Mouse (Mus musculus) heart, adult 2 months (tissue): ENCODE measurements around the gene Pcdh19. TPM values are rescaled to one million over a fixed set of nuclear protein-coding genes. Genes with fewer than 3 reads are reported as not detected.
A peak's percentile ranks its signal among the peaks of the same experiment; 100 is the strongest.

ENCODE experiments used
- DNase-seq, 2 experiments: peaks; one replicate each; pipeline ENCODE4 v3.0.0; 2021
- H3K27ac ChIP-seq: fragments of 200-600 bp; 2 replicates; pipeline ENCODE4 v1.8.1; 2022
- H3K27me3 ChIP-seq: fragments of 200-500 bp; 2 replicates; pipeline ENCODE4 v1.6.1; 2012; ENCODE audit warnings: mild to moderate bottlenecking, low read length, inconsistent platforms, mixed read lengths; ENCODE audit not compliant: control insufficient read depth, insufficient read depth
- H3K36me3 ChIP-seq: fragments of 200-500 bp; 2 replicates; pipeline ENCODE4 v1.6.1; 2012; ENCODE audit warnings: low read length, inconsistent platforms; ENCODE audit not compliant: control insufficient read depth, insufficient read depth
- H3K4me1 ChIP-seq: fragments of 200-500 bp; 2 replicates; pipeline ENCODE4 v1.6.1; 2011; ENCODE audit warnings: low read length; ENCODE audit not compliant: control insufficient read depth, insufficient read depth
- H3K4me3 ChIP-seq: fragments of 200-600 bp; 2 replicates; pipeline ENCODE4 v1.8.1; 2022
- H3K79me2 ChIP-seq: fragments of 200-500 bp; replicated peaks from 2 replicates; pipeline ENCODE4 v1.6.1; 2012; ENCODE audit warnings: mild to moderate bottlenecking, inconsistent platforms, low read length, moderate library complexity, mixed read lengths; ENCODE audit not compliant: control insufficient read depth, insufficient read depth
- H3K9ac ChIP-seq: fragments of 200-500 bp; 2 replicates; pipeline ENCODE4 v1.6.1; 2012; ENCODE audit warnings: low read depth, mild to moderate bottlenecking, control low read depth, inconsistent platforms, low read length, mixed read lengths
- CTCF ChIP-seq: fragments of 200-600 bp; IDR thresholded peaks from 2 replicates; pipeline ENCODE4 v1.8.1; 2022; ENCODE audit warnings: antibody characterized with exemption, mild to moderate bottlenecking, moderate library complexity
- EP300 ChIP-seq: fragments of 200-500 bp; IDR thresholded peaks from 2 replicates; pipeline ENCODE4 v1.6.1; 2011; ENCODE audit warnings: low read depth, low read length, control low read depth; ENCODE audit not compliant: insufficient read depth
- POLR2A ChIP-seq: fragments of 200-500 bp; IDR thresholded peaks from 2 replicates; pipeline ENCODE4 v1.6.1; 2011; ENCODE audit warnings: mild to moderate bottlenecking, low read depth, low read length, control low read depth; ENCODE audit not compliant: insufficient read depth
- WGBS: fragments of 180-500 bp; shearing (Covaris S2); methylation state at CpG from one replicate; pipeline ENCODE4 v1.1.7; 2018; 5-methylcytosine and 5-hydroxymethylcytosine counted together
- intact Hi-C: fragments of 180-260 bp; cut with DNase I; formaldehyde crosslinking; loops from one replicate; pipeline ENCODE4 v1.15.1; 2025
- polyA plus RNA-seq: library from polyadenylated mRNA; depleted of rRNA; stranded (reverse); fragments of >200 nt; gene quantifications from 2 replicates; pipeline ENCODE4 v1.2.3, GENCODE M21; 2012
- total RNA-seq, 2 experiments: library from RNA; stranded (reverse); gene quantifications; 2 replicates each; pipeline ENCODE4 v1.2.3; 2021

The Pcdh19 gene
- total and polyA plus RNA-seq, 3 experiments = 1.9 to 8.5 (median 7.9) TPM

DNA sequence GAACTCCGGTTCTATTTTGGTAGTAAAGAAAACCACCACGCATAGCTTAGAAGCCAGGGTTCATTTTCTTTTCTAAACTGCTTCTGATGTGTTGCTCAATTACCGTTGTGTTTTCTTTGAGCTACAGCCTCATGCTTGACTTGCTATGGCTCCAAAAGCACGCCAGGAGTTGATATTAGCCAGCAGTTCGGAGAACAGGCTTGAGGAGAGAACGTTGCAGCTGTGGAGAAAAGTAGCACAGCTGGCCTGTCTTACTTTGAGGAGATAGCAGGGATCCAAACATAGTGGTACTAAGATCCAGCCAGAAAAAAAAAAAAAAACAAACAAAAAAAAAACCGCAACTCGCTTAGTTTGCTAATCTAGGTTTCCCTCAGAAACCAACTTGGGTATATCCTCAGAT is 59.2 kb downstream of the Pcdh19 start:
- intact Hi-C loops = no loop called here
- Histone ChIP-seq H3K36me3 (no peaks in the 10 kb centered on the region), H3K9ac (no peak overlapping the region), H3K4me3 (no peak overlapping the region), H3K27me3 (no peaks in the 10 kb centered on the region), H3K27ac (no peak overlapping the region; the same call in none of the 2 replicates), H3K79me2 (no peaks in the 10 kb centered on the region), H3K4me1 (no peaks in the 10 kb centered on the region)
- WGBS = 61% methylated on average over 8 of the region's 8 CpGs
- TF ChIP-seq EP300 = no peak
- TF ChIP-seq POLR2A = no peak
- no peak for TF ChIP-seq CTCF
- DNase-seq = peak in 1 of 2 experiments; percentile 47

GRCm38 (mm10) chrX:133618222-133618621 is 70.6 kb downstream of the Pcdh19 start:
- 39% methylated on average over 1 of the region's 1 CpGs for WGBS
- no peak for DNase-seq
- Histone ChIP-seq H3K79me2 (no peaks in the 10 kb centered on the region), H3K9ac (no peak overlapping the region), H3K27ac (no peak overlapping the region), H3K4me3 (no peak overlapping the region), H3K27me3 (no peaks in the 10 kb centered on the region), H3K4me1 (no peaks in the 10 kb centered on the region; the same call in 1 of the 2 replicates), H3K36me3 (no peaks in the 10 kb centered on the region)
- intact Hi-C loops = no loop called here
- TF ChIP-seq EP300 = no peak
- no peak for TF ChIP-seq POLR2A
- TF ChIP-seq CTCF = no peak

GRCm38 (mm10) chrX:133605828-133606227 is 83.0 kb downstream of the Pcdh19 start:
- no peaks in the 10 kb centered on the region; the same call in 1 of the 2 replicates for H3K4me1 ChIP-seq
- H3K4me3 ChIP-seq = no peak overlapping the region
- no peaks in the 10 kb centered on the region for H3K36me3 ChIP-seq
- no peak for DNase-seq
- peak overlapping the region; percentile 5; the same call in 1 of the 2 replicates for H3K27ac ChIP-seq
- H3K27me3 ChIP-seq = no peaks in the 10 kb centered on the region
- 51% methylated on average over 4 of the region's 4 CpGs for WGBS
- TF ChIP-seq POLR2A = no peak
- TF ChIP-seq EP300 = no peak
- no peak for TF ChIP-seq CTCF
- intact Hi-C loops = loop anchor here (5.0 kb wide), 2 partner anchors 51 to 86 kb away; no protein-coding TSS in a partner anchor
- H3K9ac ChIP-seq = no peak overlapping the region
- no peaks in the 10 kb centered on the region for H3K79me2 ChIP-seq

- Histone ChIP-seq H3K36me3 (no peaks in the 10 kb centered on the region), H3K4me1 (no peaks in the 10 kb centered on the region; the same call in 1 of the 2 replicates), H3K27ac (no peak overlapping the region), H3K79me2 (no peaks in the 10 kb centered on the region), H3K27me3 (no peaks in the 10 kb centered on the region), H3K4me3 (no peak overlapping the region), H3K9ac (no peak overlapping the region)
- TF ChIP-seq EP300 (peak; percentile 54; the same call in 1 of the 2 replicates), CTCF (no peak), POLR2A (no peak)
- WGBS = 28% methylated on average over 4 of the region's 4 CpGs
- DNase-seq = peak; percentile 31 to 54
- intact Hi-C loops = no loop called here
Observed at GRCm38 (mm10) chrX:133604272-133604671, 84.5 kb downstream of the Pcdh19 start.

GRCm38 (mm10) chrX:133602068-133602467 is 86.7 kb downstream of the Pcdh19 start:
- no peak for DNase-seq
- Histone ChIP-seq H3K36me3 (no peaks in the 10 kb centered on the region), H3K9ac (no peak overlapping the region), H3K27ac (no peak overlapping the region), H3K4me1 (no peaks in the 10 kb centered on the region; the same call in 1 of the 2 replicates), H3K79me2 (no peaks in the 10 kb centered on the region), H3K4me3 (no peak overlapping the region), H3K27me3 (no peaks in the 10 kb centered on the region)
- intact Hi-C loops = no loop called here
- WGBS = 40% methylated on average over 2 of the region's 2 CpGs
- TF ChIP-seq CTCF (no peak), EP300 (no peak), POLR2A (no peak)

- H3K9ac ChIP-seq = no peak overlapping the region
- no peak overlapping the region for H3K4me3 ChIP-seq
- H3K36me3 ChIP-seq = no peaks in the 10 kb centered on the region
- no peak for TF ChIP-seq CTCF
- TF ChIP-seq EP300 = no peak
- TF ChIP-seq POLR2A = no peak
- intact Hi-C loops = no loop called here
- H3K4me1 ChIP-seq = no peaks in the 10 kb centered on the region; the same call in 1 of the 2 replicates
- H3K79me2 ChIP-seq = no peaks in the 10 kb centered on the region
- DNase-seq = no peak
- no peaks in the 10 kb centered on the region for H3K27me3 ChIP-seq
- H3K27ac ChIP-seq = no peak overlapping the region
- WGBS = 22% methylated on average over 1 of the region's 1 CpGs
Observed at GRCm38 (mm10) chrX:133601658-133602057, 87.1 kb downstream of the Pcdh19 start.
